ENCODE assay signal across 18 mouse cellular contexts in the genomic region with DNA sequence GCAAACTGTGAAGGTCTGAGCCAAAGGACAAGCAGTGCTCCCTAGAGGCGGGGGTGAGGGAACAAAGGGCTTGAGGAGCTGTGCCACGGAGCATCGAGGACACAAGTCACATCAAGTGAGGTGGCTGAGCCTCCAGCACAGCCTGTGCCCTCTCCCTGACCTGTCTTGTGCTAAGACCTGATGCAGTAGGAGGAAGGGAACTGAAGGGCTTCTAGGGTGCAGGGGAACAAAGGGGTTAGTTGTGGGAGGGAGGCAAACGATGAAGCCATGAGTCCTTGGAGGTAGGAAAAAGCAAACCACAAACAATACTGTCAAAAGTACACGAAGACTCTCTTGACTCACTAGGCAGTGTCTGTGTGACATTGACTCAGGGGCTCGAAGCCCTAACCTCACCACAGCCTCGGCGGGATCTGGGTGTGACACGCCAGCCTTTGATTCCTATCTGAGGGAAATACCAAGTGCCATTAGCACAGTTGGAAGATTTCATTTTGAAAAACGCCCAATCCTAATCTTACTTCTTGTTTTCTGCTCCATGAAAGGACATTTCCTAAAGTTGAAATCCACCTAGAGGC. TPM values are rescaled to one million over a fixed set of nuclear protein-coding genes. Genes with fewer than 3 reads are reported as not detected.
DNase-seq lines count a peak whose midpoint lies in the region; ATAC-seq lines count a peak whose summit lies in the region.
"Had no signal": no experiment of that assay in that cellular context is flagged by ENCODE, and none has a peak within 500 bp of the region (broad histone marks: within the 10 kb centered on the region; RNA-seq: fewer than 3 reads in every experiment).

No protein-coding gene starts in this region.

- ATAC-seq in megakaryocyte-erythroid progenitor cell, adult 5-6 weeks (replicated peaks; ENCODE audit: low FRiP score, low TSS enrichment, poor library complexity, severe bottlenecking): 0 out of 2 replicates have a peak, but pooled peaks have one; percentile 31
- ATAC-seq: forebrain, embryonic 14.5 days had no signal

- peak; percentile 32 for DNase-seq in adrenal gland, postnatal 14 days
- no peak for DNase-seq in adrenal gland, postnatal 10 days
- peak; percentile 32 for DNase-seq in CD4-positive helper T cell, adult 2 months (ENCODE audit: low read depth, low spot score)
- peak; percentile 28 to 37 for DNase-seq in adrenal gland, postnatal 36 days
- DNase-seq in spleen, postnatal 14 days (ENCODE audit: low spot score in 2 of 2): no peak
- DNase-seq in frontal cortex, adult 2 months (ENCODE audit: extremely low spot score in 1 of 2, low spot score in 1 of 2): no peak
- DNase-seq: B cell, adult 2 months; cerebellum, adult 2 months; cerebellum, postnatal 36 days; heart, postnatal 36 days; kidney, adult 11 months; kidney, postnatal 4 days; lung, postnatal 36 days; right cerebral cortex, postnatal 4 days; thymus, adult 2 months had no signal

RNA-seq across cellular contexts. Expression of a gene that starts 28.2 kb away (rescaled TPM):
- total RNA-seq in adrenal gland, postnatal 14 days (2021): 18.7 and 20.9 TPM in 2 replicates
- 10 to 100 TPM; 20.7 to 22.8 TPM for total RNA-seq in adrenal gland, postnatal 10 days (2021)
- total RNA-seq in adrenal gland, postnatal 36 days (2021): 10 to 100 TPM; 21.2 to 28.5 TPM
- 19.2 and 19.3 TPM in 2 replicates for total RNA-seq in megakaryocyte-erythroid progenitor cell, adult 5-6 weeks (2014; fragmentation: Nextera tagmentation)
- 24.4 and 26.4 TPM in 2 replicates for total RNA-seq in megakaryocyte-erythroid progenitor cell, adult 5-6 weeks (2017)
- 20.8 and 22.3 TPM in 2 replicates for polyA plus RNA-seq in frontal cortex, adult 2 months (2012; rRNA removed)
- total RNA-seq: monocyte, adult 5-6 weeks had no signal

RNA-seq across cellular contexts. Expression of a gene that starts 30.8 kb away (rescaled TPM):
- total RNA-seq in adrenal gland, postnatal 14 days (2021): 2.2 and 2.5 TPM in 2 replicates
- 1 to 10 TPM; 5.1 to 6.0 TPM for total RNA-seq in adrenal gland, postnatal 10 days (2021)
- 1 to 10 TPM in 1 of 2 experiments, under 1 TPM in 1; 0.86 to 2.2 TPM for total RNA-seq in adrenal gland, postnatal 36 days (2021)
- total RNA-seq in megakaryocyte-erythroid progenitor cell, adult 5-6 weeks (2014; fragmentation: Nextera tagmentation): not detected in 2 replicates
- total RNA-seq in megakaryocyte-erythroid progenitor cell, adult 5-6 weeks (2017): not detected in 2 replicates
- polyA plus RNA-seq in frontal cortex, adult 2 months (2012; rRNA removed): 1.0 and 1.2 TPM in 2 replicates
- total RNA-seq: monocyte, adult 5-6 weeks had no signal

RNA-seq across cellular contexts. Expression of a gene that starts 31.8 kb away (rescaled TPM):
- 68.9 and 70.2 TPM in 2 replicates for total RNA-seq in adrenal gland, postnatal 14 days (2021)
- total RNA-seq in adrenal gland, postnatal 10 days (2021): 10 to 100 TPM; 62.8 to 68.3 TPM
- 100 to 1,000 TPM in 1 of 2 experiments, 10 to 100 TPM in 1; 82.9 to 114 TPM for total RNA-seq in adrenal gland, postnatal 36 days (2021)
- 30.9 and 33.7 TPM in 2 replicates for total RNA-seq in megakaryocyte-erythroid progenitor cell, adult 5-6 weeks (2014; fragmentation: Nextera tagmentation)
- 50.0 and 59.6 TPM in 2 replicates for total RNA-seq in megakaryocyte-erythroid progenitor cell, adult 5-6 weeks (2017)
- 94.7 and 95.5 TPM in 2 replicates for polyA plus RNA-seq in frontal cortex, adult 2 months (2012; rRNA removed)

Comparison
In these comparisons a context has a peak if more than half of its experiments do, and no peak if none do; other contexts are left out.
1. DNase-seq: peak in adrenal gland, postnatal 14 days (single experiment), CD4-positive helper T cell, adult 2 months (single experiment) and adrenal gland, postnatal 36 days (2 of 2); none in adrenal gland, postnatal 10 days (single experiment), spleen, postnatal 14 days (0 of 2) and frontal cortex, adult 2 months (0 of 2).